Mouse (Mus musculus): ENCODE measurements around the gene Klhl29. TPM values are rescaled to one million over a fixed set of nuclear protein-coding genes. Genes with fewer than 3 reads are reported as not detected.

The Klhl29 gene
- total RNA-seq, 2 experiments from 2014 or later = 2.1 to 3.3 TPM

DNA sequence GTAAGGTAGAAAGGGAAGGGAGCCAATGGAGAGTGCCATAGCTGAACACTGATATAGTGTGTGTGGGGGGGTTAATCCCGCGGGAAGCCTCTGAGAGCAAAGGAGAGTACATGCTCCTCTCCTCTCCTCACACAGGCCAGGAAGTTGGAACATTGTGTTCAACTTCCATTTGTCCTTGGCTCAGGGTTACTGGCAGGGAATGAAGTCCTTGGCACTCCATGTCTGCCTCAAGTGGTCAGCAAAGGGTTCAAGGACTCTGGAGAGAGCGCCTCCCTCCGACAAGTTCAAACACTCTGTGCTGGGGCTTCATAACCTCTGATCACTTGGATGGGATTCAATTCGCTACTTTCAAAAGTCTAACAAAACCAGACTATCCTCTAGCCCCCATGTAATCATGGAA, 71.6 kb downstream of the Klhl29 start:
- DNase-seq = peak in 1 of 2 experiments; percentile 50
- intact Hi-C loops (cut with DNase I) = no loop called here

DNA sequence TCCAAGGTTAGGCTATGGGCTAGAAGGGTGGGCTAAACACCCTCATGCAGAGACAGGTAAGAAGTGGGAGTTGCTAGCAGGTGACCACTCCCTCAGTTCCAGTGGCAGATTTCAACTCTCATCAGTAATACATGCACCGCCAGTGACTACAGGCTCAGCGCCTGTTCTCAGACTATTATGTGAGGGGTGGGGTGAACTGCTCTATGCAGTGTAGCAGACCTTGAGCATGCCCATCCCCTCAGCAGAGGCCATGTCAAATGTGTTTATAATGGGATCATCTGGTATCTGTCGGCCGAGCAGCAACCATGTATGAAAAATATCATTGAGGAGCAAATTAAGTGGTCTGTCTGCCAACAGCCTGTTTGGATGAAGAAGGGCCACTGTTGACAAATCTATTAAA, 72.4 kb downstream of the Klhl29 start:
- no peak for DNase-seq
- intact Hi-C loops (cut with DNase I) = no loop called here

DNA sequence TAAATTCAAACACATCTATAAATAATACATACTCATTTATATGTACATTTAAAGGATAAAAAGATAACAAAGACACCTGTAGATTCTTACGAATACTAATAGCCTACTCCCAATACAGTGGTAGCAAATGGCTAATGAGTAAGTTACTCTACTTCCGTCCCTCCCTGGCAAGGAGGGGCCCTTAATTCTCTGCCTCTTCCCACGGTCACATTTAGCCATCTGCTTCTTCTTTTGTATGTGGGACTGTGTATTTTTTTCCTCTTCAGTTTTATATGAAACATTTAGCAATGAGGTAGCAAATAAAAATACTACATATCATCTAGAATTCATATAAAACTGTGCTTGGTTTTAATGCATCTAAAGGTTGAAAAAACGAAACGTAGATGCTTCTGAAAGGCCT, 73.6 kb downstream of the Klhl29 start:
- intact Hi-C loops (cut with DNase I) = no loop called here
- DNase-seq = no peak

DNA sequence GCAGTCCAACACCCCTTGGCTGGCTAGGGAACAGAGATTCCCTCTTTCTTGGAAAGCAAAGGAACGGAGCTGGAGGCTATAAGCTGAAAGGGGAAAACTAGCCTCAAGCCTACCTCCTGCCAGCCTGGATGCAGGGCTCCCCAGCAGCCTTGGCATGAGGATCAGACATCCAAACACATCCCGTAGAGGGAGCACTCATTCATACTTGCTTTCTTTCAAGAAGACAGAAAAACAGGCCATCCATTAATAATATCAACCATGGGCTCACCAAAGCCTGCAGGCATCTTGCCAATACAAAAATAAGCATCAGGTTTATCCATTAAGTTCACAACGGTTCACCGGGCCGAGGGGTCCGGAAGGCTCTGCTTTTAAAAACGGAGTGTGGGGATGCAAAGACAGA, 79.1 kb downstream of the Klhl29 start:
- no peak for DNase-seq
- intact Hi-C loops (cut with DNase I) = no loop called here

DNA sequence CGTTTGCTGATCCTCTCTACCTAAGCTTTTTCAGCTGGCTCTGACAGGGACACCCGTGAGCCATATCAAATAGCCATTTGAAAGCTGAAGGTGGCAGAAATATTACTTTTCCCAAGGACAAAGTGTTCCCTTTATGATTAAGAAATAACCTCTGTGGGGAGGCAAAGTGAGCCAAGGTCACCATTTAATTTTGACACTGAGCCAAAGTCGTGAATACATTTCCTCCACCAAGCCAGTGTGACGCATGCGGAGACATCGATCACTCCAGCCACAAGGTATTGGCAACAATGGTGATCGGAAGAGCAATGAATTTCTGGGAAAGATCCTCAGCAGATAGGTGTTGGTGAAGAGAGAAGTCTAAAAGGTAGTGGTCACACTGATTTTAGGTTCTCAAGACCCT, 83.2 kb downstream of the Klhl29 start:
- DNase-seq = no peak
- intact Hi-C loops (cut with DNase I) = no loop called here

DNA sequence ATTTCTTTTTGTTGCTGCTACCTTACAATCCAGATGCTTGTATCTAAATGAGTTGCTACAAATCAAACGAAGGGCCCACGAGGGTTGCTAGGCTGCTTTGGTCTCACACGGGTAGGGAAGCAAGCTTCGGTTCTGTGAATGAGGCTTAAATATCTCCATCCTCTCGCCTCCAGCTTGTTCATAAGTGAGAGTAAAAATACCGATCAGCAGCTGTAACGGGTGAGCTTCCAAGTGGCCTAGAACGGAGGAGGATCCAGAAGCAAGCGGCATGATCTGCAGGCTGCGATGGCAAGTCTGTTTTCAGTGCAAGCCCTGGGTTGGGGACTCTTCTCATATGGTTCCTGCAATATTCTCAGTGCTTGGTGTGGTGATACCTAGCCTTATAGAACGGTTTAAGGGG, 89.9 kb downstream of the Klhl29 start:
- intact Hi-C loops (cut with DNase I) = no loop called here
- no peak for DNase-seq

DNA sequence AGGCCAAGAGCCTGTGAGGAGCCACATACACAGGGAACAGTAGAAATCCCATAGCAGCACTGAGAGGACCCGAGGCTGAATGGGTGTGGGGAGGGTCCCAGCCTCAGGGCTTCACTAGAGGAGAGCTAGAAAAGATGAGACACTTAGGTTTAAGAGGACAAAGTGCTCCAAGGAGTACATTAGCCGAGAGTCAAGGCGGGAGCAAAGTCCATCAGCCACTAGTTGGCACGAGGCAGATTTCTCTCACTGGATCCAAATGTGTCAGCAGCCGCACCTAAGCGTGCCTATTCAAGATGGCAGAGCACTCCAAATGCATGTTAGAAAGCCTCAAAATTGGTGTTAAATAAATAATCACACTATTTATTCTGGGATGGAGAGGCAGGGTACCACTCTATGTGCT, 90.5 kb downstream of the Klhl29 start:
- intact Hi-C loops (cut with DNase I) = no loop called here

DNA sequence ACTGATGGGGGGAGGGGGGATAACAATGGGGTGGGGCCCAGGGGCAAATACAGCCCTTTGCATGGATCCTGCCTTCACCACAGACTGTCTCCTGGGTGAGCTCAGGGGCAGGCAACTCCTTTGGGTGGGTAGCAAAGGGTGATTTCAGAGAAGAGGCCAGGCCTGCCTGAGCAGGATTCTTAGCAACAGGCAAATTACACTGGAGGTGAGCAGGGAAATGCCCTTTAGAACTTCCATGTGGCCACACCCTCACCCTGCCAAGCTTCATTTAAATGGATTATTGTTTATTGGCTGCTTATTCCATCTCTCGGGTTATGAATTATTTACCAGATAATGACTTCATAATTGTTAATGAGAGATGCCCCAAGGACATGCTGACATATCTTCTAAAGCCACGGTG, 91.8 kb downstream of the Klhl29 start:
- DNase-seq = no peak
- intact Hi-C loops (cut with DNase I) = no loop called here

More for the DNA sequence above, 90.5 kb downstream of the Klhl29 start:
- DNase-seq = no peak

DNA sequence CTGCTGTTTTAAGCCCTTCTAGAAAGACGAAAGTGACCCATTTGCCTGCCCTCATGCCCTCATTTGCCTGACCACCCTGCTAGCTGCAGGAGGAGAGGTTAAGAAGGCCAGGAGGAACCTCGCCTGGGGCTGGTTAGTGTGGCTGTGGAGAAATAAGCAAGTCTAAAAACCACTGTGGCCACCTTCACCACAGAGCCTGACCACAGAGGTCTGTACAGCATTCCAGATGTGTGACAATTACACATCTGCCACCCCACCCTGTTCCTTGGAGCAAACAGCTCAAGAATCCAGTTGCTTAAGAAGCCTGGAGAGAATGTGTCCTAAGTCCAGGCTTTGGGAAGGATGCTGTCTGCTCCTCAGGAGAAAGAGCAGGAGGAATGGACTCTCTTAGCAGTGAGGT, 92.9 kb downstream of the Klhl29 start:
- intact Hi-C loops (cut with DNase I) = no loop called here

DNA sequence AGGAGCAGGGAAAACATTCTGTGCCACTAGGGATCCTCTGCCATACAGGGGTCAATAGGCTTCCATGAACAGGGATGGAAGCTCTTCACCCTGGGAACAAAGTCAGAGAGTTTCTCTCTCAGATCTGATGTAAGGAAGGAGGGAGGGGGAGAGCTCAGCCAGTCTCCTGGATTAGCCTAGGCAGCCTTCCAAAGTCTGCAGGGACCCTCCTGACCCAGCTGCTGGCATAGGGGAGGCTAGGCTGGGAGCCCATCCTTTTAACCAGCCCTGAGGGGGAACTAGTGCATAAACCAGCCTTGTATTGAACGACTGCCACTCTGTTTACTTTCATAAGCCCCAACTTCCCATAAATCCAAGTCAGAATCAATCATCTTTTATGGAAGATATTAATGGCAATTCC, 95.6 kb downstream of the Klhl29 start:
- no peak for DNase-seq
- intact Hi-C loops (cut with DNase I) = no loop called here

More for the DNA sequence above, 92.9 kb downstream of the Klhl29 start:
- no peak for DNase-seq

DNA sequence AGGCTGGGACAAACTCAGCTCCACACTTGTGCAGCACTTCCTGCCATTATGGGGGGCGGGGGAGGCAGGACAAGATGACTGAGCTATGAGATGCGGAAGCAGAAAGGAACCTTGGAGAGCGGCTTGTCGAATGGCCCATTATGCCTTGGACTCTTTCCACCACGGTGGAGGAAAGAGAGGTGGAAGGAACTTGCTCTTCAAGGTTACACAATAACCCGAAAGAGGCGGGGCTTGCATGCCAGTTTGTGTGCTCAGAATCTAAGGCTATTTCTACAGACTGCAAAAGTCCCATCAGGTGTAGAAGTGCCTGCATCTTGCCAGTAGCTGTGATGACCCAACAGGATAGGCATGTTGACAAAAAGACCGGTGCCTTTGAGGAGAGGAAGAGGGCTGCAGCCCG, 98.5 kb downstream of the Klhl29 start:
- DNase-seq = no peak
- intact Hi-C loops (cut with DNase I) = no loop called here

DNA sequence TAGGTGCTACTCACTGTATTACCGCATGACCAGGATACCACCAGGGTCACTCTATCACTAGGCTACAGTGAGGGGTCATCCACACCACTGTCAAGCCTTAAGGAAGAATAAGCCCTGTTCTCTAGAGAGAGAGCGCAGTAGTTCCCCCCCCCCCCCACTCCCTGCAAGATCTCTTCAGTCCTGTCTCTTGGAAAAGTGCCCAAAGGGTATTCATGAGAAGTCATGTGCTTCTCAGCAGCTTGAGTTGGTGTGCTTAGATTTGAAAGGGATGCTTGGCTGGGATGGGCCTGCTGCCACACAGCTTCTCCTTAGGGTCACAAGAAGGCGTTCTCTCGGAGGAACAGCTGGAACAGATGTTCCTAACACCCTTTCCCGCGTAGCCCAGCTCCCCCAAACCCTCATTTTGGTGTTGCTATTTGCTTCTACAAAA, 100.0 kb downstream of the Klhl29 start:
- DNase-seq = no peak
- intact Hi-C loops (cut with DNase I) = no loop called here

DNA sequence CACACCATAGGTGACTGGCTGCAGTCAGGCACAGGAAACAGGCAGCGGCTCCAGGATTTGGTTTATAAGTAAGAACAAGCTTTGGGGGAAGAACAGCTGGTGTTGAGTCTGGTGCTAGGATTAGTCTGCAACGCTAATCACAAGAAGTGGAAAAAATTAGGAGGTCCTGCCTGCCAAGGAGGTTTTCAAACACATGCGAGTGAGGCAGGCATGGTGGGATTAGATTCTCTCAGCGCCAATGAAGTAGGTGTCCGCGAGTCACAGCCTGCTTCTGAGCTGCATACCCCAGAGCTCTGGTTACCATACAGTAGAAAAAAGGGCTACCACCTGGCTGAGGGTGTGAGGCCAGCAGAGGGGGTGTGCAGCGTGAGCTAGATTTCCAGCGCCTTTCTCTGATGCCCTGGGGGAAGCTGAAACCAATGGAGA, 101.0 kb downstream of the Klhl29 start:
- no peak for DNase-seq
- intact Hi-C loops (cut with DNase I) = no loop called here

DNA sequence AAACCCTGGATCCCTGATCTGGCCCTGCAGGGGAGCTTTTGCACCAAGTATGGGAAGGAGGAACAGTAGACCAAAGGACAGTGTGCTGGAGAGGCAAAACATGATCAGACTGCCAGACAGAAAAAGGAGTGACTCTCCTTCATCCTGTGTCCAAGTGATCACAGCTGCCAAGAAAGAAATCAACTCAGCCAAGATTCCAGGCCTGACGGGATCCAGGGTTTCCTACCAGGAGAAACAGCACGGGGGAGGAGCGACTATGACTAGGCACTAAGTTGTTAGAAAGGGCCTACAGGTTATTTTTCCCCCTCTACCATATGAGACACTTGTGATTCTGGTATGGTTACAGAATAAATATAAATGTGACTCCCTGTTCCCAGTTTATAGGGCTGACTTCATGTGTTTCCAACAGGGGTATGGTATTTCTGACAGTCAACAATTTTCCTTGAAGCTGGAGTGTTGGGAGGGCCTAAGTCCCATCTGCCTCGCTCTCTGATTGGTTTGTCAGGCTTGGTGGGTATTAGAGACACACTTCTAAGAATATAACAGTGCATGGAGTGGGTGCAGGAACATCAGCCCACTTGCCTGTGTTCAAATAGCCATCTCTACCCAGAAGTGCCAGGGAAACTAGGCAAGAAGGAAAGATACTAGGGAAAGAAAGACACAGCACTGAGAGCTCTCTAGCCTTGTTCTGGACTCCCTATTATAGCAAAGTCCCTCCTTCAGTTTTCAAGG, 102.0 kb downstream of the Klhl29 start:
- intact Hi-C loops (cut with DNase I) = no loop called here

DNA sequence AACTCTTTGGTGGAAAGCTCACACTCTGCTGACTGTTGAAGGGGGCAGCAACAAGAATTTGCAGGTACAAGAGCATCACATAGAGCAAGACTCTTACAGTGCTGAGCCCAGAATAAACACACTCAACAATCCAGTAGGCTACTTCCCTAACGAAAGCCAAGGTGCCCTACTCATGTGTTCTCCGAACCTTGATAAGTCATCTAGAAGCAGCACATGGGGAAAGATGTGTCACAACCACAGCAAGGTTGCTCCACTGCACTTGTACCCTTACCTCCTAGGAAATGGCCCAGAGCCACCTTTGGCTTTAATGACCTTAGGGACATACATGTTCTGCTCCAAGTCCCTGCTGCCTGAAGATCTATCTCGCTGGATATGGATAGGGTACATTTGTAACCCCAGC, 105.0 kb downstream of the Klhl29 start:
- DNase-seq = no peak
- intact Hi-C loops (cut with DNase I) = no loop called here

More for the DNA sequence above, 102.0 kb downstream of the Klhl29 start:
- peak in 1 of 2 experiments; percentile 54 for DNase-seq

DNA sequence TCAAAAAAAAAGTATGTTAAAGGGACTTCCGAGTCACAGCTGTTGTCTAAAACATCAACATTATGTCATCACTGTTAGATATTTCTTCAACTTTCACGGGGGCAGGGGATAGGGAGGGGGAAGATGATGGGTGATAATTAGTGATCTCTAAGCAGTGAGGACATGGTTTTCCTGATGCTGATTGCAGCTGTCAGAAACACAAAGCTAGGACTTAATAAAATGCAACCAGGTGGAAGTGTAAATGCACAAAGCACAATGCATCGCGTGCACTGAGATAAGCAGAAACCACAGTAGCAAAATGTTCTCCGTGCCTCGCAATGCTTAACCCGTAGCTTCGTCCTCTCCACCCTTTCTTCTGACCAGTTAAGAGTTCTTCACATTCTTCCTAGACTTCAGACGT, 105.5 kb downstream of the Klhl29 start:
- DNase-seq = no peak
- intact Hi-C loops (cut with DNase I) = no loop called here

DNA sequence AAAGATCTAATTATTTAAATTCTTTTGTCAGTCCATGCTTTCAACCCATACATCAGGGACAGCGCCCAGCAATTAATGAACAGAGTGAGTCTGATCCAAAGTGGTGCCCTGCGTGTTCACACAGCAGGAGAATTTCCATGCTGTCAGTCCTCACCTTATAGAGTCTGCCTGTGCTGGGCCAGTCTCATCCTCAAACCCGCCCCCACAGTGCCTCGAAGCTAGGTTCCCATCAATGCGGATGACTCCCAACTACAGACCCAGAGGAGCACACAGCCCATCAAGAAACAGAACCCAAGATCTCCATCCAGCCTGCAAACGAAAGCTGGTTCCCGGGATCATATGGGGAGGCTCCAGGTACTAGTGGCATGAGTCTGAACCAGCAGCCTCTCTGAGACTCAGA, 106.4 kb downstream of the Klhl29 start:
- intact Hi-C loops (cut with DNase I) = no loop called here
- DNase-seq = no peak

DNA sequence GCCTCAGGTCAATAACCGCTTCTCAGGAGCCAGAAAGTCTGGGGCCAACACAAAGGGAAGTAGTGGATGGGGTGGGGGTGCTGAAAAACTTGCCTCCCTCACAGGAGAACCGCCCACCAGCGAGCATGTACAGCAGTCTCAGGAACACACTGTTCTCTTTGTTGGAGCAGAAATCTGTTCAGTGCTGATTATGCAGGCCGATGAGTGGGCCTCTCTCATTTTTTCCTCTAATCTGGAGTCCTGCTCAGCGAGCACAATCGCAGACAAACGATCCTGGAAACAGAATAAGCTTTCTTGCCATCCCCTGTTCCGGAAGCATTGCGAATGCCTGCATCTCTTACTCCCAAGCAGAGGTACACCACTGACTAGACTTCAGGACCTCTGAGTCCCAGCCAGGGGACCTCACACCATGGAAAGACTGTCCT, 107.3 kb downstream of the Klhl29 start:
- intact Hi-C loops (cut with DNase I) = no loop called here
- no peak for DNase-seq

DNA sequence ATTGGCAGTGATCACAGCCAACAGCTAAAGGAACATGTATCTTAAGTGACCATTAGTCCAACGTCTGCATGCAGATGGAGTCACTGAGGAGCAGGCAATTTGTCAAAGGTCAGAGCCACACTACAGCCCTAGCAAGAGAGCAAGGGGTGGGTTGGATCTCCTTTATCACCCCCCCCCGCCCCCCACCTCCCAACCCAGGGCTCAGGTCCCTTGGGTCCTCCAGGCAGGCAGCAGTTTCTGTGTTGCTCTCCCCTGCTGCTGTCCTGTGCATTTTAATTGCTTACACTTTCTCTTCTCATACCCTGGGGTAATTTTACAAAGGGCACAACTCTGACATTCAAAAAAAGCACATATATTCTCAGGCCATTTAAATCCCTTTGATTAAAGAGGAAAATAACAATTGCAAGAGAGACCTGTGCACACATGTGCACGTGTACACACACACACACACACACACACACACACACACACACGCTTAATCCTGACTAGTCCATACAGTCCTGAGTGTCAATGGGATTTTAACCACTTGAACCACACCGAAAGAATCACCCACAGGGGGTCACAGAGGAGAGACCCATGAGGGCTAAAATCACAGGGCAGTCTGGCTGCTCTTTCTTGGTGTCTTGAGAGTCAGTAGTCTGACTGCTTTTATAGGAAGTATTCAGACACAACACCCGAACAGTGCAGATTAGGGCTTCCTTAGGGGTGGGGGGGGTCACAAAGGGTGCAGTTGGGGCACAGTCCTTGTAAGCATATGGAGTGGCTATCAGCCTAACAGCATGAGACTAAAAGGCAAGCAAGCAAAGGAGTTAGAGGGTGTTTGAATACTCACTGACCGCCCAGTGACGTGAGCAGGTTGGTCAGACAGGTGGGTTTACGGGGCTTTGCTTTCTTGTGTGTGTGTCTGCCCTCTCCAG, 108.0 kb downstream of the Klhl29 start:
- no peak for DNase-seq
- intact Hi-C loops (cut with DNase I) = no loop called here

DNA sequence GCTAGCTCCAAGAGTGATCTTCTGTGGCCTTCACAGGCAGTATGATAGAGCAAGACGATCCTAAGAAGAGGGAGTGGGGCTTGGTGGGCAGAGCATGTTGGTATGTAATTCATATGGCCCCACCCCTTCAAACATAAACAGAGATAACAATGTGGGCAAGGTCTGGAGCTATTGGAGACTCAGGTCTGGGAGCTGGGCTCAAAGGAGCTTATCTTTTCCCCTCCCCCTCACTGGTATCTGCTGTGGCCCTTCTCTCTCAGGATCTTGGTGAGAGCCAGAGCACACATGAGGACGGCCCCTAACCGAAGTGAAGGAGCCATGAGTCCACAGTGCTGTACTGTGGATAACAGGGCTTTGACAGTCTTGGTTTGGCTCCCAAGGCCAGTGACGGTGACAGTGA, 108.7 kb downstream of the Klhl29 start:
- no peak for DNase-seq
- intact Hi-C loops (cut with DNase I) = no loop called here

DNA sequence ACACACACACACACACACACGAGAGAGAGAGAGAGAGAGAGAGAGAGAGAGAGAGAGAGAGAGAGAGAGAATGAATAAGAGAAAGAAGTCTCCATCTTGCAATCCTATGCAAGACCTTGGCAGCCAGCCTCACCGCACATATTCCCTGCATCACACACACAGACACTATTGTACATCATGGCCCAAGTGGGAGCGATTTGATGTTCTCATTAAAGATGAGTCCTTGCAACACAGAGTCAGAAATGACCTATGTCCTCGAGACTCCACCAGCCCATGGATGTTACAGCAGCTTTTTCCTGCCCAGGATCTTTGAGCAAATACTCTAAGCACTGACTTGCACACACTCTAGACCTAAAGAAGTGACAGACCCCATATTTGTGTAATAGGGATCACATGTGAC, 114.0 kb downstream of the Klhl29 start:
- peak in 1 of 2 experiments; percentile 7 for DNase-seq
- intact Hi-C loops (cut with DNase I) = no loop called here

DNA sequence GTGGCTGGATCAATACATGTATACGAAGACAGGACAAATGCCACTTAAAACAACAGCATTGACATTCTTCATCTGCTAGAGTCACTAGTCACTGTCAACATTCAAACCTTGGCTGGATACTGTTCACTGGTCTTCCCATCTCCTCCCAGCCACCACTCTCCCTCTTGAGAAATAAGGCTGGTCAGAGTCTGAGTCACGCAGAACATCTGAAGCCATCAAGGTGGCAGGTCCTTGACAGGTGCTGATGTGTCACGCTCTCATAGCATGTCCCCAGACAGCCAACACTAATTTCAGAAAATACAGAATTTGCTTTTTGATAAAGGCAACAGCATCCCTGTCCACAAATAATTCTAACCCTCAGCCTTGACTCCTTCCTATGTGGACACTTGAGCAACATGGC, 116.7 kb downstream of the Klhl29 start:
- no peak for DNase-seq
- intact Hi-C loops (cut with DNase I) = no loop called here

Measured in gastrocnemius, postnatal 36 days (tissue).